Mouse (Mus musculus) heart, embryonic 10.5 days (tissue): ENCODE measurements around the gene Mto1. TPM values are rescaled to one million over a fixed set of nuclear protein-coding genes. Genes with fewer than 3 reads are reported as not detected.

ENCODE experiments used
- DNase-seq: peaks from one replicate; pipeline ENCODE4 v3.0.0-alpha.2; 2017; ENCODE audit warnings: low spot score
- H3K27ac ChIP-seq: fragments of 300-500 bp; sonication (generic); 2 replicates; pipeline ENCODE4 v1.5.1; 2016; ENCODE audit warnings: mild to moderate bottlenecking
- H3K27me3 ChIP-seq: fragments of 300-500 bp; sonication (generic); 2 replicates; pipeline ENCODE4 v1.6.1; 2016; ENCODE audit warnings: mild to moderate bottlenecking; ENCODE audit not compliant: poor library complexity, insufficient read depth, severe bottlenecking
- H3K36me3 ChIP-seq: fragments of 300-500 bp; sonication (generic); 2 replicates; pipeline ENCODE4 v1.6.1; 2016; ENCODE audit warnings: mild to moderate bottlenecking, moderate library complexity
- H3K4me1 ChIP-seq: fragments of 300-500 bp; sonication (generic); 2 replicates; pipeline ENCODE4 v1.6.1; 2016; ENCODE audit warnings: mild to moderate bottlenecking
- H3K4me3 ChIP-seq: fragments of 300-500 bp; sonication (generic); 2 replicates; pipeline ENCODE4 v1.5.1; 2016; ENCODE audit warnings: mild to moderate bottlenecking, moderate library complexity
- H3K9me3 ChIP-seq: fragments of 300-500 bp; sonication (generic); 2 replicates; pipeline ENCODE4 v1.6.1; 2016; ENCODE audit warnings: mild to moderate bottlenecking, moderate library complexity
- WGBS: fragments of 180-500 bp; shearing (Covaris S2); methylation state at CpG from one replicate; pipeline ENCODE4 v1.1.7; 2016; 5-methylcytosine and 5-hydroxymethylcytosine counted together
- polyA plus RNA-seq: library from polyadenylated mRNA; unstranded; fragments of >200 nt; fragmentation: Nextera tagmentation; extraction: Ambion mirVana; gene quantifications from 2 replicates; pipeline ENCODE4 v1.2.1, GENCODE M21; 2016

Mto1 gene
- polyA plus RNA-seq = 28.1 and 30.3 TPM in 2 replicates

DNA sequence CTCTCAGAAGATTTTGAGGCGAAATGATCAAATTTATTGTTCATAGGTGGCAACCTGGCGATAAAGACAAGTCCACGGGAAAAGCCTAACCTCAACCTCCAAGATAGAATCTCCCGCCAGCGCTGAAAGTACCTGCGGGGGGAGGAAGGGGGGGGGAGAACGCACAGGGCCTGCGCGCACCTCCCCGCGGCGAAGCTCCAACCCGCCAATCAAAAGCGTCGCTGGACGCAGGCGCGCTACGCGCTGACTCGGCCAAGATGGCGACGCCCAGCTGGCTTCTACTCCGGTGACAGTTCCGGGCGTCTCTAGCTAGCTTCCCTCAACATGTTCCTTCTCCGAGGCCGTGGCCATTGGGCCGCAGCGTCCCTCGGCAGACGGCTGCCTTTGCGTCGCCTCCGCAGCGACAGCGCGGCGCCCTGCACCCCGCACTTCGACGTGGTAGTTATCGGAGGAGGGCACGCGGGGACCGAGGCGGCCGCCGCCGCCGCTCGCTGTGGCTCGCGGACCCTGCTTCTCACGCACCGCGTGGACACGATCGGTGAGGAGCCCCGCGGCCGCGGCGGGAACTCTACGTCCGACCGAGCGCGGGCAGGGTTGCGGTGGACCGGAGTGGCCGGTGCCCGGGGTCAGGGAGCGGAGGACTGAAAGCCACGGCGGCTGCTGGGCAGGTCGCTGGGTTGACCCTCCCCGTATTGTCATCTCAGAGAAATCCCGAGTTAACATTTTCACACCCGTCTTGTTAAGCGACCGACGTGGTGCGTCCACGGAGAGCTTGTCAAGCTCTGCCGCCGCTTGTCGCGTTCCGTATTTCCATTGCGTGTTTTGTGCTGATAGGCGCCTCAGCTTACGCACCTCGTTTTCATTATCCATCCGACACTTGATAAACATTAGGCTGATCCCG lies at the start of gene Mto1, which contains the start of gene Gm17324:
Mto1 (plus strand) TSS at position 236 of the 901 bp plus-strand sequence.
Gm17324 (minus strand) TSS at position 814 of the 901 bp plus-strand sequence.
- DNase-seq = peak; percentile 96
- under 1% methylated on average over 96 of the region's 96 CpGs for WGBS
- Histone ChIP-seq H3K4me3 (peak within 1 kb of the TSS; percentile 100), H3K27ac (peak within 1 kb of the TSS; percentile 98), H3K4me1 (peaks cover 9% of the 10 kb centered on the region), H3K36me3 (peaks cover 27% of the 10 kb centered on the region), H3K9me3 (no peaks in the 10 kb centered on the region), H3K27me3 (peaks cover 37% of the 10 kb centered on the region)

GRCm38 (mm10) chr9:78400570-78400969 lies 47.4 kb upstream of the Mto1 start:
- Histone ChIP-seq H3K9me3 (no peaks in the 10 kb centered on the region), H3K4me3 (no peak overlapping the region), H3K27ac (no peak overlapping the region), H3K36me3 (no peaks in the 10 kb centered on the region), H3K4me1 (peaks cover 7% of the 10 kb centered on the region), H3K27me3 (peaks cover 27% of the 10 kb centered on the region)
- no peak for DNase-seq
- 76% methylated on average over 5 of the region's 5 CpGs for WGBS

- Histone ChIP-seq H3K4me3 (no peak overlapping the region), H3K36me3 (no peaks in the 10 kb centered on the region), H3K4me1 (no peaks in the 10 kb centered on the region), H3K9me3 (no peaks in the 10 kb centered on the region), H3K27ac (no peak overlapping the region), H3K27me3 (peaks cover 17% of the 10 kb centered on the region)
- no peak for DNase-seq
- WGBS = 86% methylated on average over 7 of the region's 7 CpGs
Measured at GRCm38 (mm10) chr9:78401596-78401995, 46.4 kb upstream of the Mto1 start.

DNA sequence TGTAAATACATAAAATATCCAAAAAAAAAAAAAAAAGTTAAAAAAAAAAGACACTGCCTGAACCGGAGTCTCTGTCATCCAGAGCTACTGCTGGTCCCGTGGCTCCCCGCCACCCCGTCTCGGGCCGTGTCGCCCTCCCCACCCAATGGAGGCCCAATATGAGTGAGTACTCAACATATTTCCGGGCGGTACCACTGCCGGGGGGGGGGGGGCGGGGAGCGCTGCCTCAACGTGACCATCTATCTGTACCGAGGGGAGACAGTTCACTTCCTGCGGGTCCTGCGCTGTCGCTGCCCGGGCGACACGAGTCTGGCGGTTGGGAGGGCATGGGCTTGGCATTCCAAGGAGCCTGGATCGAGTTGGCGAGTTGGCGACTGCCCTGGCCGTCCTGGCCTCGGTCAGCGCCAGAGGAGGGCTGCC lies 20.6 kb upstream of the Mto1 start:
- no peaks in the 10 kb centered on the region for H3K36me3 ChIP-seq
- H3K27ac ChIP-seq = peak overlapping the region; percentile 64; the same call in 1 of the 2 replicates
- no peaks in the 10 kb centered on the region for H3K9me3 ChIP-seq
- peaks cover 12% of the 10 kb centered on the region for H3K4me1 ChIP-seq
- H3K4me3 ChIP-seq = peak overlapping the region; percentile 61
- DNase-seq = peak; percentile 78
- WGBS = 10% methylated on average over 26 of the region's 27 CpGs
- peaks cover 14% of the 10 kb centered on the region; the same call in 1 of the 2 replicates for H3K27me3 ChIP-seq

DNA sequence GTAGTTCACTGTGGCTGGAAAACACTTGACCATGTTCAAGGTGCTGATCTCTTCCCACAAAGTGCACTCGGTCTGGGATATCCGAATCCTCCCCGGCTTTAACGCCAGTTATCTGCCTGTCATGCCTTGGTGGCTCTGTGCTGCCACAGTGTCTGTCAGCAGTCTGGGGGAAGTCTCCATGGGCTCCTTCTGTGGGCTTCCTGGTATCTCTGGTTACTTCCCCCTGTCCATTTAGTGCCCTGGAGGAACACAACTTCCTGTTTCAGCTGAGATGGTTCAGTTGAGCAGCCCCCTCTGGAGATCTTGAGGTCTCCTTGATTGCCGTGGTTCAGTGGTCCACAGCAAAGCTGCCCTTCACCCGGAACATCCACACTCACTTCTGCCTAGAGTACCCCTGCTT lies 19.8 kb upstream of the Mto1 start:
- no peaks in the 10 kb centered on the region for H3K9me3 ChIP-seq
- no peak overlapping the region; the same call in 1 of the 2 replicates for H3K4me3 ChIP-seq
- H3K4me1 ChIP-seq = peaks cover 12% of the 10 kb centered on the region
- H3K27me3 ChIP-seq = peaks cover 14% of the 10 kb centered on the region; the same call in 1 of the 2 replicates
- 47% methylated on average over 6 of the region's 6 CpGs for WGBS
- H3K27ac ChIP-seq = no peak overlapping the region
- no peak for DNase-seq
- no peaks in the 10 kb centered on the region for H3K36me3 ChIP-seq

DNA sequence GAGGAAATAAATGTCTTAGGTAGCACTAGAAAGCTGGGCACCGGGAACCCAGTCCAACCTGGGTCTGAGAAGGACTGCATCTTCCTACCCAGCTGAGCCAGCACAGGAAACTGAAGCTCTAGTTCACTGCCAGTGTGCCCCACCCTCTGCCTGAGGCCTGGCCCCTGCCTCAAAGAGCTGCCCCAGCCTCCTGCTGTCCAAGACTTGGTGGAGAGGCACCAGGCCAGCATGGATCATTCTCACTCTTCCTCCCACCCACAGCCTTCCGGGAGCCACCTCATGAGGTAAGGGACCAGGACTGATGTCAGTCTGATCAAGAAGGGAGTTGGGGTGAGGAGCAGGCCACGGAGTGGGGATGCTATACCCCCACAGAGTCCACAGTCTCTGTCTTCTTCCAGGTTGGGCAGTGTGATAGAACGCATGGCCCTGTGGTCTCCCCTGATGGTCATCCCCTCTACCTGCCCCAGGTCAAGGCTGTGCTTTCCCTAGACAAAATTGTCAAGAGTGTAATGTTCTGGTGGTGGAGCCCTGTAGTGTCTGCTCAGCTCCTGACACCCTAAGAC lies 19.1 kb upstream of the Mto1 start:
- H3K9me3 ChIP-seq = no peaks in the 10 kb centered on the region
- H3K27ac ChIP-seq = no peak overlapping the region
- peaks cover 14% of the 10 kb centered on the region; the same call in 1 of the 2 replicates for H3K27me3 ChIP-seq
- H3K36me3 ChIP-seq = no peaks in the 10 kb centered on the region
- WGBS = 74% methylated on average over 4 of the region's 4 CpGs
- no peak overlapping the region for H3K4me3 ChIP-seq
- H3K4me1 ChIP-seq = peaks cover 12% of the 10 kb centered on the region
- DNase-seq = no peak

DNA sequence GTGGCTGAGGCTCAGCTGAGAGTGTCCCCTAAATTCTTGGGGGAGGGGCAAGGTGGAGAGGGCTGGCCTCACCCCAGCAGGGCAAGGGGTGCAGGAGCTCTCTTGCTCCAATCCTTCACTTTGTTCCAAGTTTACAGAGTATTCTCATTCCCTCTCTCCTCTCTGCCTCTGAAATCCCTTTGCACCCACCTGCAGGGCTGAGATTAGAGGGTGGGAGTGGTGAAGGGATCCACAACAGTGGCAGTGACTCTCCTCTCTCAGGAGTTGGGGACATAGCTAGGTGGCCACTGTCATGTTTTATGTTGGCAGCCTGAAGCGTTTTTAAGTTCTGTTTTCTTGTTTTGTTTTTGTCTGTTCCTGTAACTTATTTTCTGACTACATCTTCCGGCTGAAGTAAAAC lies 18.5 kb upstream of the Mto1 start:
- H3K36me3 ChIP-seq = no peaks in the 10 kb centered on the region
- H3K4me1 ChIP-seq = peaks cover 12% of the 10 kb centered on the region
- H3K4me3 ChIP-seq = no peak overlapping the region
- DNase-seq = no peak
- no peak overlapping the region for H3K27ac ChIP-seq
- 60% methylated on average over 2 of the region's 2 CpGs for WGBS
- H3K9me3 ChIP-seq = no peaks in the 10 kb centered on the region
- peaks cover 14% of the 10 kb centered on the region; the same call in 1 of the 2 replicates for H3K27me3 ChIP-seq

DNA sequence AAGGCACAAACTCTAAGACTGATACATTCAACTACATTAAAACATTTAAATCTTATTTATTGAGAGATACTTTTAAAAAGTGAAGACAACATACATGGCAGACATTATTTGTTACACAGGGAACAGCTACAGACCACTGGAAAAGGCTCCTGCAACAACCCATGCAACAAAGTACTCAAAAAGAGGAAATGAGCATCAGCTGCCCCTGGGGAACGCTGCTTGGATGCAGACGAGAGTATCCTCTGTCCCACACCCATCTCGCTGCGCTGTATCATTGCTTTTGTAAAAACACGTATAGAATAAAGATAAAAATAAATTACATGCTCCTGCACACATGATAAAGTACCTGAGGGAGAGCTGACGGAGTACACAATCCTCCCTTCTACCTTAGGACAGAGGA lies 17.5 kb upstream of the Mto1 start:
- Histone ChIP-seq H3K27me3 (peaks cover 14% of the 10 kb centered on the region; the same call in 1 of the 2 replicates), H3K4me1 (peaks cover 12% of the 10 kb centered on the region), H3K4me3 (no peak overlapping the region), H3K36me3 (no peaks in the 10 kb centered on the region), H3K9me3 (no peaks in the 10 kb centered on the region), H3K27ac (no peak overlapping the region)
- DNase-seq = no peak
- WGBS = 73% methylated on average over 6 of the region's 6 CpGs

GRCm38 (mm10) chr9:78432471-78432870 lies 15.5 kb upstream of the Mto1 start:
- no peak overlapping the region for H3K4me3 ChIP-seq

DNA sequence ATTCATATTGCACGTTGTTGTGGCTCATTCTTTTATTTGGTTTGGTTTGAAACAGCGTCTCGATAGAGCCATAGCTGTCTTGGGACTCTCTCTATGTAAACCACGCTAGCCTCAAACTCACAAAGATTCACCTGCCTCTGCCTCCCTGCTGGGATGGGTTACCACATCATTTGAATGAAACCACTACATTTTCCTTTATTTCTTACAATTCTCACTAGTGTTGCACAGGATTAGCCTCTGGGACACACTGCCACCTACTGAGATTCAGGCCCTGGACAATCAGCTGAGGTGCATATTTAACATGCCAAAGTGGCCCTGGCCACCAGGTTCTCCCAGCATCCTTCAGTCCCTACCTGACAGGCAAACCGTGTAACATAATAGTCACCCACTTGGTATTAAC lies 8.6 kb upstream of the Mto1 start:
- H3K4me1 ChIP-seq = peaks cover 7% of the 10 kb centered on the region
- DNase-seq = no peak
- H3K9me3 ChIP-seq = no peaks in the 10 kb centered on the region
- no peak overlapping the region for H3K27ac ChIP-seq
- 66% methylated on average over 5 of the region's 5 CpGs for WGBS
- peaks cover 60% of the 10 kb centered on the region for H3K27me3 ChIP-seq
- H3K36me3 ChIP-seq = no peaks in the 10 kb centered on the region
- no peak overlapping the region for H3K4me3 ChIP-seq

More at GRCm38 (mm10) chr9:78432471-78432870, 15.5 kb upstream of the Mto1 start:
- H3K27me3 ChIP-seq = peaks cover 20% of the 10 kb centered on the region; the same call in 1 of the 2 replicates
- no peaks in the 10 kb centered on the region for H3K36me3 ChIP-seq
- H3K4me1 ChIP-seq = peaks cover 10% of the 10 kb centered on the region
- 90% methylated on average over 5 of the region's 5 CpGs for WGBS
- DNase-seq = no peak
- H3K9me3 ChIP-seq = no peaks in the 10 kb centered on the region
- H3K27ac ChIP-seq = no peak overlapping the region

- H3K27me3 ChIP-seq = peaks cover 79% of the 10 kb centered on the region
- H3K36me3 ChIP-seq = no peaks in the 10 kb centered on the region
- no peaks in the 10 kb centered on the region for H3K9me3 ChIP-seq
- DNase-seq = no peak
- H3K4me1 ChIP-seq = peaks cover 7% of the 10 kb centered on the region
- 2% methylated on average over 9 of the region's 9 CpGs for WGBS
- no peak overlapping the region; the same call in 1 of the 2 replicates for H3K27ac ChIP-seq
- peak overlapping the region; percentile 61 for H3K4me3 ChIP-seq
Measured at GRCm38 (mm10) chr9:78442237-78442578, 5.8 kb upstream of the Mto1 start.

DNA sequence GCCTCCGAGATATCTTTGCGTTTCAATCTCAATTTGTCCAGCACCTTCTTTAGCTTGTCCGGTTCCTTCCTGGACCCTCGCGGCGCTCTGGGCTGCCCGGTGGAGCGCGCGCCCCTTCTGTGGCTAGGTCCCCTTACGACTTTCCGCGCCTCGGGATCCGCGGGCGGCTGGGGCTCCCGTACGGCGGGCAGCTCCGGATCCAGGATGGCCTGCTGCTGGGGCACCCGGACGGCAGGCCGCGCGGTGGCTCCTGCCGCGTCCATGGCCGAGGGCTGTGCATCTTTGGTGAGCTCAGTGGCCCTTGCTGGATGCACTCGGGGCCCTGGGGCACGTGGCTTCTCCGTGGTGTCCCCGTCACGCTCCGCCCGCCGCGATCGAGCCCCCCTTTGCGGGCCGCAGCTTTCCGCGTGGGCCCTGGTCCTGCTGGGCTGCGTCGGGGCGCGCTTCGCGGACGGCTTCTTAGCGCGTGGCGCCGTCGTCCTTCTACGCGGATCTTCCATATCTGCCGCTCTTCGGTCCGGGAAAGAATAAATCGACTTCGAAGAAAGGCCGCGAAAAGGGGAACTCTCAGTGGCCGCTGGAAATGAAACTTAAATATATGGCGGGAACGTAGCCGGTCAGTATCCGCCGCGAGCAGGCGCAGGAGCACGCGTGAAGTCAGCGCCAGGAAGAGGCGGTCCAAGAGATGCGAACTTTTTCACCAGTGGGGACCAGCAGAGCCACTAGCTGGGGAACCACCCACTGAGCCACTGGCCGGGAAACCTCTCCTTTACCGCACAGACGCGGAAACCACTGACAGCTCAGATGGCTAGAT lies 5.2 kb upstream of the Mto1 start, which contains the start of gene Cgas:
Cgas (minus strand) TSS at position 659 of the 814 bp plus-strand sequence.
- Histone ChIP-seq H3K27ac (peak within 1 kb of the TSS; percentile 70), H3K4me1 (peaks cover 7% of the 10 kb centered on the region), H3K27me3 (peaks cover 79% of the 10 kb centered on the region), H3K36me3 (no peaks in the 10 kb centered on the region), H3K9me3 (no peaks in the 10 kb centered on the region), H3K4me3 (peak within 1 kb of the TSS; percentile 61)
- DNase-seq = no peak
- WGBS = 1% methylated on average over 81 of the region's 81 CpGs
